In genomic region chr13:68783096-68783495, GRCm38 (mm10) we compare ENCODE assay signal across 27 mouse cellular contexts.
"Had no signal": no experiment of that assay in that cellular context is flagged by ENCODE, and none has a peak within 500 bp of the region (broad histone marks: within the 10 kb centered on the region; RNA-seq: fewer than 3 reads in every experiment).

No protein-coding gene starts in this region.

- H3K9me3 ChIP-seq: embryonic facial prominence, embryonic 10.5 days; embryonic facial prominence, embryonic 12.5 days; embryonic facial prominence, embryonic 13.5 days; embryonic facial prominence, embryonic 15.5 days; forebrain, embryonic 10.5 days; forebrain, embryonic 12.5 days; forebrain, embryonic 13.5 days; forebrain, embryonic 15.5 days had no signal

- H3K27me3 ChIP-seq: embryonic facial prominence, embryonic 12.5 days; embryonic facial prominence, embryonic 13.5 days; embryonic facial prominence, embryonic 15.5 days; forebrain, embryonic 12.5 days; forebrain, embryonic 13.5 days; forebrain, embryonic 15.5 days had no signal

- H3K4me2 ChIP-seq: embryonic facial prominence, embryonic 12.5 days; embryonic facial prominence, embryonic 13.5 days; embryonic facial prominence, embryonic 15.5 days; forebrain, embryonic 12.5 days; forebrain, embryonic 13.5 days; forebrain, embryonic 15.5 days had no signal

- H3K9ac ChIP-seq: embryonic facial prominence, embryonic 12.5 days; embryonic facial prominence, embryonic 13.5 days; embryonic facial prominence, embryonic 15.5 days; forebrain, embryonic 12.5 days; forebrain, embryonic 13.5 days; forebrain, embryonic 15.5 days; forebrain, postnatal 0 days had no signal

- ATAC-seq: forebrain, embryonic 13.5 days; forebrain, embryonic 14.5 days; forebrain, embryonic 15.5 days; forebrain, embryonic 16.5 days; forebrain, postnatal 0 days had no signal

- H3K4me3 ChIP-seq: embryonic facial prominence, embryonic 10.5 days; embryonic facial prominence, embryonic 12.5 days; embryonic facial prominence, embryonic 13.5 days; embryonic facial prominence, embryonic 15.5 days; erythroblast, embryonic 14.5 days; forebrain, embryonic 10.5 days; forebrain, embryonic 12.5 days; forebrain, embryonic 13.5 days; forebrain, embryonic 15.5 days; gastrocnemius, adult 2 months; heart, adult 2 months had no signal

- H3K36me3 ChIP-seq: embryonic facial prominence, embryonic 10.5 days; embryonic facial prominence, embryonic 12.5 days; embryonic facial prominence, embryonic 13.5 days; embryonic facial prominence, embryonic 15.5 days; forebrain, embryonic 10.5 days; forebrain, embryonic 12.5 days; forebrain, embryonic 15.5 days had no signal

- DNase-seq: cerebellum, adult 8-10 months; cerebellum, adult 9-10 months; cerebellum, adult 9-11 months; cerebellum, postnatal 10 days; cerebellum, postnatal 14 days; cerebellum, postnatal 25 days; cerebellum, postnatal 36 days; embryo, embryonic 11 days; forebrain, postnatal 0 days; gastrocnemius, adult 2 months; gastrocnemius, postnatal 10 days; gastrocnemius, postnatal 14 days; gastrocnemius, postnatal 25 days; gastrocnemius, postnatal 36 days; heart, adult 18-20 months; heart, adult 2 months had no signal

- H3K4me1 ChIP-seq: embryonic facial prominence, embryonic 10.5 days; embryonic facial prominence, embryonic 12.5 days; embryonic facial prominence, embryonic 13.5 days; embryonic facial prominence, embryonic 15.5 days; forebrain, embryonic 10.5 days; forebrain, embryonic 12.5 days; forebrain, embryonic 13.5 days; forebrain, embryonic 15.5 days had no signal

- H3K27ac ChIP-seq: embryonic facial prominence, embryonic 10.5 days; embryonic facial prominence, embryonic 12.5 days; embryonic facial prominence, embryonic 13.5 days; embryonic facial prominence, embryonic 15.5 days; forebrain, embryonic 10.5 days; forebrain, embryonic 12.5 days; forebrain, embryonic 13.5 days; forebrain, embryonic 15.5 days; gastrocnemius, adult 2 months; heart, adult 2 months had no signal
